Mouse (Mus musculus): ENCODE results near the gene Txnrd1. TPM values are rescaled to one million over a fixed set of nuclear protein-coding genes. Genes with fewer than 3 reads are reported as not detected.
A peak's percentile ranks its signal among the peaks of the same experiment; 100 is the strongest.

Txnrd1 gene
- polyA plus RNA-seq, 1 experiment: 151 TPM

- no peak overlapping the region for H3K27ac ChIP-seq (ENCODE audit: insufficient read depth, low read length)
- no peak for TF ChIP-seq POLR2A (IDR thresholded peaks at IDR 0.05; ENCODE audit: low read depth, low read length)
- TF ChIP-seq CTCF (IDR thresholded peaks at IDR 0.05; ENCODE audit: borderline replicate concordance, insufficient read depth, low read length): no peak
Observed at GRCm38 (mm10) chr10:82800094-82800493, 33.7 kb upstream of the Txnrd1 start.

GRCm38 (mm10) chr10:82804396-82804795, 29.4 kb upstream of the Txnrd1 start:
- Histone ChIP-seq H3K27ac (ENCODE audit: insufficient read depth, low read length) (no peak overlapping the region), H3K4me3 (ENCODE audit: insufficient read depth, low read length) (no peak overlapping the region), H3K4me1 (ENCODE audit: control insufficient read depth, insufficient read depth, low read length) (no peaks in the 10 kb centered on the region)
- TF ChIP-seq POLR2A (IDR thresholded peaks at IDR 0.05; ENCODE audit: low read depth, low read length) (no peak), CTCF (IDR thresholded peaks at IDR 0.05; ENCODE audit: borderline replicate concordance, insufficient read depth, low read length) (no peak)

More at GRCm38 (mm10) chr10:82800094-82800493, 33.7 kb upstream of the Txnrd1 start:
- Histone ChIP-seq H3K4me1 (ENCODE audit: control insufficient read depth, insufficient read depth, low read length) (peaks cover 6% of the 10 kb centered on the region; the same call in 1 of the 2 replicates), H3K4me3 (ENCODE audit: insufficient read depth, low read length) (no peak overlapping the region)

DNA sequence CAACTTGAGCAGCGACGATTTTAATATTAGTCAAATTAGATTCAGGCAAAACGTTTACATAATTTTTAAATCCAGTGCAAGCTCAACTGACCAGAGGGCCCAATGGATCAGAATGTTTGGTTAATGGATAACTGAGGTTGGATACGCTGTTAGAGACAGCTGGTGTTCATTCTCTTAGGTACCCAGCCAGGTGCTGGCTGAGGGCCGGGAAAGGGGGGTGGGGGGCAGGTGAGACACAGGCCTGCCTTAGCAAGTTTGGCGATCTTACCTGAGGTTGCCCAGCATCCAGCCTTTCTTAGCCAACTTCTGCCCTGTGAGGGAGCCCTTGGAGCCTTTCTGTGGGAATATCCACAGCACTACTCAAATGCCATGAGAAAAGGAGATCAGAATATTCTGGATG, 28.6 kb upstream of the Txnrd1 start:
- Histone ChIP-seq H3K4me1 (ENCODE audit: control insufficient read depth, insufficient read depth, low read length) (no peaks in the 10 kb centered on the region), H3K4me3 (ENCODE audit: insufficient read depth, low read length) (no peak overlapping the region), H3K27ac (ENCODE audit: insufficient read depth, low read length) (no peak overlapping the region)
- TF ChIP-seq CTCF (IDR thresholded peaks at IDR 0.05; ENCODE audit: borderline replicate concordance, insufficient read depth, low read length): no peak
- TF ChIP-seq POLR2A (IDR thresholded peaks at IDR 0.05; ENCODE audit: low read depth, low read length): no peak

- TF ChIP-seq POLR2A (IDR thresholded peaks at IDR 0.05; ENCODE audit: low read depth, low read length): no peak
- TF ChIP-seq CTCF (IDR thresholded peaks at IDR 0.05; ENCODE audit: borderline replicate concordance, insufficient read depth, low read length): no peak
- no peaks in the 10 kb centered on the region for H3K4me1 ChIP-seq (ENCODE audit: control insufficient read depth, insufficient read depth, low read length)
- no peak overlapping the region for H3K27ac ChIP-seq (ENCODE audit: insufficient read depth, low read length)
- no peak overlapping the region for H3K4me3 ChIP-seq (ENCODE audit: insufficient read depth, low read length)
Observed at GRCm38 (mm10) chr10:82806414-82806813, 27.3 kb upstream of the Txnrd1 start.

DNA sequence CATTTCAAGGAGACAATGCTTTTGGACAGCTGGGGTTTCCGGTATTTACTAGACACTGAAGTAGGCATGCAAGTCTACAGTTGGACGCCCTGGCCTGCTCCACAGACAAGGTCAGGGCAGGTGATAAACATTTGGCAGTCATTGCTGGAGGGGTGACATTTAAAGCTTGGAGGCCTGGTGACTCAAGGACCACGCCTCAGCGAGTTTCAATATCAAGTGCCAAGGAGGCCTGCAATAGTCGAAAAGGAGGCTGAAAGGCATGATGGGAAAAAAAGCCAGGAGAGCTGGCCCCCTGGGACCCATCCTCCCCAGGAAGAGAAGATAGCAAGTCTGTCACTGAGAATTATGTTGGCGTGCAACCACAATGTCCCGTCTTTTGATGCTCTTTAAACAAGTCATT, 26.5 kb upstream of the Txnrd1 start:
- Histone ChIP-seq H3K4me1 (ENCODE audit: control insufficient read depth, insufficient read depth, low read length) (no peaks in the 10 kb centered on the region), H3K4me3 (ENCODE audit: insufficient read depth, low read length) (no peak overlapping the region), H3K27ac (ENCODE audit: insufficient read depth, low read length) (no peak overlapping the region)
- TF ChIP-seq CTCF (IDR thresholded peaks at IDR 0.05; ENCODE audit: borderline replicate concordance, insufficient read depth, low read length) (no peak), POLR2A (IDR thresholded peaks at IDR 0.05; ENCODE audit: low read depth, low read length) (no peak)

GRCm38 (mm10) chr10:82808155-82808554, 25.6 kb upstream of the Txnrd1 start:
- no peaks in the 10 kb centered on the region for H3K4me1 ChIP-seq (ENCODE audit: control insufficient read depth, insufficient read depth, low read length)
- no peak overlapping the region for H3K27ac ChIP-seq (ENCODE audit: insufficient read depth, low read length)
- H3K4me3 ChIP-seq (ENCODE audit: insufficient read depth, low read length): no peak overlapping the region
- TF ChIP-seq CTCF (IDR thresholded peaks at IDR 0.05; ENCODE audit: borderline replicate concordance, insufficient read depth, low read length): no peak
- TF ChIP-seq POLR2A (IDR thresholded peaks at IDR 0.05; ENCODE audit: low read depth, low read length): no peak

GRCm38 (mm10) chr10:82808891-82809290, 24.9 kb upstream of the Txnrd1 start:
- Histone ChIP-seq H3K27ac (ENCODE audit: insufficient read depth, low read length) (no peak overlapping the region), H3K4me3 (ENCODE audit: insufficient read depth, low read length) (no peak overlapping the region), H3K4me1 (ENCODE audit: control insufficient read depth, insufficient read depth, low read length) (peaks cover 2% of the 10 kb centered on the region; the same call in 1 of the 2 replicates)
- TF ChIP-seq CTCF (IDR thresholded peaks at IDR 0.05; ENCODE audit: borderline replicate concordance, insufficient read depth, low read length) (no peak), POLR2A (IDR thresholded peaks at IDR 0.05; ENCODE audit: low read depth, low read length) (no peak)

DNA sequence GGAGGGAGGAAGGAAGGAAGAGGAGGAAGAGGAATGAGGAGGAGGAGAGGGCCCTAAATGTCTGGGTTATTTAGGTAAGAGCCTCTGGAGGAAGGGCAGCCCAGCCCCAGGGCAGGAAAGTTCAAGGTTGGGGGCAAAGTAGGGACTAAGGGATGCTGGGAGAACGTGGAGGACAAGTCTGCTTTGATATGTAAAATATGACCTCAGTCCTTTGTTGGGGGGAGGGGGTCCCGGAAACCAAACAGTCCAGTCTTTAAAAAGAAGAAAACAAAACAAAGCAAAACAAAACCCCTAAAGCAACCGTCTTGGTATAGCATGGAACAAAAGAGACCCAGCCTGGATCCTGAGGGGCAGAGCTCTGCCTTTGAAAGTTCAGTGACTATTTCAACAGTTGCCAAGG, 24.4 kb upstream of the Txnrd1 start:
- no peak overlapping the region for H3K4me3 ChIP-seq (ENCODE audit: insufficient read depth, low read length)
- TF ChIP-seq POLR2A (IDR thresholded peaks at IDR 0.05; ENCODE audit: low read depth, low read length): no peak
- no peak for TF ChIP-seq CTCF (IDR thresholded peaks at IDR 0.05; ENCODE audit: borderline replicate concordance, insufficient read depth, low read length)
- no peak overlapping the region for H3K27ac ChIP-seq (ENCODE audit: insufficient read depth, low read length)
- H3K4me1 ChIP-seq (ENCODE audit: control insufficient read depth, insufficient read depth, low read length): peaks cover 5% of the 10 kb centered on the region; the same call in 1 of the 2 replicates

DNA sequence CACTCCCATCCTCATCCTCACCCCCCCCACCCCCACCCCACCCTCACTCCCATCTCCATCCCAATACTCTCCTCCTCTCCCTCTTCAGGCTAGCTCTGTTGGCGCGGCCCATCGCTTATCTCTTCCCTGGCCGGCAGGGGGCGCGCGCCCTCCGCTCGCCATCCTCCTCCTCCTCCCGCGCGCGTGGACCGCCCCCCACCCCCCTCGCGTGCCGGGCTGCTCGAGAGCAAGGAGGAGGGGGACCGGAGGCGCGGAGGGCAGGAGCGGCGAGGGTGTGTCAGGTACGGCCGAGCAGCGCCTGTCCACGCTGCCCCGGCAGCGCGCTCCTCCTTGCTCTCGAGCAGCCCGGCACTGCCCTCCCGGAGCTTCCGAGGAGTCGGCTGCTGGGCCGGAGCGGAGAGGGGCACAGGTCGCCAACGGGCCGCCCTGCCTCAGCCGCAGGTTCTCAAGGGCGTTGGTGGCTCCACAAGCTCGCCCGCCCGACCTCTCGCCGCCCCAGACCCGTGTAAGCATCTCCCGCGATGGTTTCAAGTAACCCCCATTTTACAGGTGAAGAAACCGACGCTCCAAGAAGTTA, 21.8 kb upstream of the Txnrd1 start:
- Histone ChIP-seq H3K4me1 (ENCODE audit: control insufficient read depth, insufficient read depth, low read length) (peaks cover 9% of the 10 kb centered on the region; the same call in 1 of the 2 replicates), H3K4me3 (ENCODE audit: insufficient read depth, low read length) (peak overlapping the region; percentile 28), H3K27ac (ENCODE audit: insufficient read depth, low read length) (no peak overlapping the region)
- TF ChIP-seq CTCF (IDR thresholded peaks at IDR 0.05; ENCODE audit: borderline replicate concordance, insufficient read depth, low read length): peak; percentile 79
- peak; percentile 34; the same call in 1 of the 2 replicates for TF ChIP-seq POLR2A (IDR thresholded peaks at IDR 0.05; ENCODE audit: low read depth, low read length)

DNA sequence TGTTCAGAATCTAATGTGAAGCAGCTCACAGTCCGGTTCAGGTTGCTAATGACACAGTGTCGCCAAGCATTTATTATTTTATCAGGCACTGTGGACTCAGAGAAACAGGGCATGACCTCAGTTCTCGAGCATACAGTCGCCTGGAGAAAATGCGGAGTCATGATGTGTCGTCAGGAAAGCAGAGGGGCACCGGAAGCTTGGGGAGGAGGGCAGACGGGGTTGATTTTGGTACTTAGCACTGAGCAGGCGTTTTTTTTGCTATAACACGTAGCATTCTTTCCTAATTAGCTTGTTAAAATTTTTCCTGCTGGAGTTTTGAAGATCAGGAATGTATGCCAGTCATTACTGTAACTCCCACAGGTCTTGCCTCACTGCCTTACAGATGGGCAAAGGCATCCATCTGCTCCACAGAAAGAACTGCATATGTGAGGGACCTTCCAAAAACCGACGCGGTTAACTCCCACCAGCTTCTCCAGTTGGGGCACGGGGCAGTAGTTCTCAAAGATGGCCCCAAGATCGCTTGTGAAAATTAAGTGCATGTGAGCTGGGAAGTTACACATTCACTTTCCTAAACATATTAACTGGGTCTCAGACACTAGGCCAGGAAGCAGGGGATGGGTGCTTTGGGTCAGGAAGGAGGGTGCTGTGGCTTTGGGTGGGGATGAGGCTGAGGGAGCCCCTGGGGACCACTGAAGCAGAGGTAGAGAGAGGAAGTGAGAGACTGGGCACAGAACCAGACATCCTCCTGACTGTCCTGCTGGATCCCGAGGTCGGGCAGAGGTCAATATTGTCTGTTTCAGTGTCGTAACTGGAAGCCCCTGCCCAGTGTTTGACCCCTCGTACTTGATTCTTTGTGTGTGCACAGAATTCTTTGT, 19.4 kb upstream of the Txnrd1 start:
- Histone ChIP-seq H3K4me3 (ENCODE audit: insufficient read depth, low read length) (no peak overlapping the region), H3K27ac (ENCODE audit: insufficient read depth, low read length) (peak overlapping the region; percentile 81), H3K4me1 (ENCODE audit: control insufficient read depth, insufficient read depth, low read length) (peaks cover 9% of the 10 kb centered on the region; the same call in 1 of the 2 replicates)
- TF ChIP-seq CTCF (IDR thresholded peaks at IDR 0.05; ENCODE audit: borderline replicate concordance, insufficient read depth, low read length) (no peak), POLR2A (IDR thresholded peaks at IDR 0.05; ENCODE audit: low read depth, low read length) (no peak)

Measured in embryonic fibroblast, embryonic 13.5 days (primary cell).